Mouse (Mus musculus): Measurements from ENCODE around the gene Snrpe. TPM values are rescaled to one million over a fixed set of nuclear protein-coding genes. Genes with fewer than 3 reads are reported as not detected.

Snrpe gene
- polyA plus RNA-seq, 1 experiment from 2014 or later: 489 TPM

DNA sequence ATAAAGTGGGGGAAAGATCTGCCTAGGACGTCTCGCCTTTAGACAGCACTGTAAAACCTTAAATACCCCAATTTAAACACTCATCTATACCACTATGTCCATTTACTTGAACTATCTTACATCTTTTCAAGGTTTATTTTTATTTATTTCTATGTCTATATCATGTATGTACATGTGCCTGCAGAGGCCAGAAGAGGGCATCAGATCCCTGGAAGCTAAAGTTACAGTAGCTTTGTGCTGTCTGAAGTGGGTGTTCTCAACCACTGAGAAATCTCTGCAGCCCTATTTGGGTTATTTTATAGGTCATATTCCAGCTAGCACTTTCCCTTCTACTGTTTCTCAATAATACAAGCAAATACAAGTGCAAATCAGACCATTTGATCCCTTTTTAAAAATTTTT lies 22.1 kb upstream of the Snrpe start:
- Histone ChIP-seq H3K4me2 (no peak overlapping the region), H3K9ac (ENCODE audit: low read depth, low read length) (no peak overlapping the region), H3K9me3 (replicated peaks; ENCODE audit: control insufficient read depth, low read length) (no peaks in the 10 kb centered on the region), H3K4me3 (ENCODE audit: low read depth, low read length) (no peak overlapping the region), H3K27me3 (ENCODE audit: control insufficient read depth, insufficient read depth, low read length) (no peaks in the 10 kb centered on the region), H3K27ac (ENCODE audit: low read depth, low read length) (no peak overlapping the region), H3K36me3 (ENCODE audit: control insufficient read depth, insufficient read depth, low read length) (peaks cover 61% of the 10 kb centered on the region), H3K4me1 (ENCODE audit: control insufficient read depth, insufficient read depth, low read length) (no peaks in the 10 kb centered on the region)
- no peak for ATAC-seq (replicated peaks; ENCODE audit: insufficient number of reproducible peaks, low FRiP score, low TSS enrichment)
- WGBS (ENCODE audit: insufficient replicate concordance): 95% methylated on average over 2 of the region's 2 CpGs

GRCm38 (mm10) chr1:133625052-133625451 lies 15.0 kb upstream of the Snrpe start:
- no peak overlapping the region for H3K4me2 ChIP-seq
- no peaks in the 10 kb centered on the region for H3K27me3 ChIP-seq (ENCODE audit: control insufficient read depth, insufficient read depth, low read length)
- H3K4me1 ChIP-seq (ENCODE audit: control insufficient read depth, insufficient read depth, low read length): no peaks in the 10 kb centered on the region
- no peak overlapping the region for H3K9ac ChIP-seq (ENCODE audit: low read depth, low read length)
- peaks cover 56% of the 10 kb centered on the region for H3K36me3 ChIP-seq (ENCODE audit: control insufficient read depth, insufficient read depth, low read length)
- 77% methylated on average over 2 of the region's 2 CpGs for WGBS (ENCODE audit: insufficient replicate concordance)
- ATAC-seq (replicated peaks; ENCODE audit: insufficient number of reproducible peaks, low FRiP score, low TSS enrichment): no peak
- H3K4me3 ChIP-seq (ENCODE audit: low read depth, low read length): no peak overlapping the region
- no peaks in the 10 kb centered on the region for H3K9me3 ChIP-seq (replicated peaks; ENCODE audit: control insufficient read depth, low read length)
- H3K27ac ChIP-seq (ENCODE audit: low read depth, low read length): no peak overlapping the region

DNA sequence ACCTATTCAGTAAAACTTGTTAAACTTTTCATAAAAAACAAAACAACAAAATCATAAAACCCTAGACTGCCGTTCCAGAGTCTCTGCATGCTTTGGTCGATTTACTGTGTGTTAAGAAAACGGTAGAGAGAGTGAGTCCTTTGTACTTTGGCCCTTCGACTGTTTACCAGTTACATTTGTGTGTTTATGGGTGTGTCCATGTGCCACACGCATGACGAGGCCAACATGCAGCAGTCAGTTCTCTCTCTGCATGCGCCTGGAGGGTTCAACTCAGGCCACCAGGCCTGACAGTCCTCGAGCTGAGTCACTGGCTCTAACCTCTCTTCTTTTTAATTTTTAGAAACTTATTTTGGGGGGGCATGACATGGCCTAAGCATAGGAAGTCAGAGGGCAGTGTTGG lies 8.2 kb upstream of the Snrpe start:
- 78% methylated on average over 8 of the region's 8 CpGs for WGBS (ENCODE audit: insufficient replicate concordance)
- no peaks in the 10 kb centered on the region for H3K27me3 ChIP-seq (ENCODE audit: control insufficient read depth, insufficient read depth, low read length)
- no peak overlapping the region for H3K27ac ChIP-seq (ENCODE audit: low read depth, low read length)
- no peak overlapping the region for H3K4me3 ChIP-seq (ENCODE audit: low read depth, low read length)
- no peak overlapping the region for H3K9ac ChIP-seq (ENCODE audit: low read depth, low read length)
- no peak overlapping the region for H3K4me2 ChIP-seq
- peaks cover 21% of the 10 kb centered on the region for H3K36me3 ChIP-seq (ENCODE audit: control insufficient read depth, insufficient read depth, low read length)
- no peak for ATAC-seq (replicated peaks; ENCODE audit: insufficient number of reproducible peaks, low FRiP score, low TSS enrichment)
- no peaks in the 10 kb centered on the region for H3K9me3 ChIP-seq (replicated peaks; ENCODE audit: control insufficient read depth, low read length)
- no peaks in the 10 kb centered on the region for H3K4me1 ChIP-seq (ENCODE audit: control insufficient read depth, insufficient read depth, low read length)

GRCm38 (mm10) chr1:133617908-133618307 lies 7.8 kb upstream of the Snrpe start:
- Histone ChIP-seq H3K27me3 (ENCODE audit: control insufficient read depth, insufficient read depth, low read length) (no peaks in the 10 kb centered on the region), H3K9me3 (replicated peaks; ENCODE audit: control insufficient read depth, low read length) (no peaks in the 10 kb centered on the region), H3K4me3 (ENCODE audit: low read depth, low read length) (no peak overlapping the region), H3K9ac (ENCODE audit: low read depth, low read length) (no peak overlapping the region), H3K36me3 (ENCODE audit: control insufficient read depth, insufficient read depth, low read length) (peaks cover 17% of the 10 kb centered on the region), H3K27ac (ENCODE audit: low read depth, low read length) (no peak overlapping the region), H3K4me2 (no peak overlapping the region), H3K4me1 (ENCODE audit: control insufficient read depth, insufficient read depth, low read length) (no peaks in the 10 kb centered on the region)
- ATAC-seq (replicated peaks; ENCODE audit: insufficient number of reproducible peaks, low FRiP score, low TSS enrichment): no peak
- WGBS (ENCODE audit: insufficient replicate concordance): 40% methylated on average over 2 of the region's 2 CpGs

DNA sequence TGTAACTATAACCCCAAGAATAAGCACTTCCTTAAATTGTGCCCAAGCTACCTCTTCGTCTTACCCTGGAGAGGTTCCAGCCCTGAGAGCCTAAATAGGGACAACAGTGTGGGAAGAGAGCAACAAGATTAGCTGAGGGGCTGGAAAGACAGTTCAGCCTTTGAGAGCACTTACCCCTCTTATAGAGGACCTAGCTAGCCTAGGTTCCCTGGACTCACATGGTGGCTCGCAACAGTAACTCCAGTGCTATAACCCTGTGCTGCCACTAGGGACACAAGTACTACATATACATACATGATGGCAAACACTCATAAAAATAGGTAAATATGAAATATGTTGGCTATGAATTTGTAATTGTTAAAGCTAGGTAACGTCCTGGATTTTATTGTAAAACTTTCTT lies 3.7 kb upstream of the Snrpe start:
- Histone ChIP-seq H3K27ac (ENCODE audit: low read depth, low read length) (no peak overlapping the region), H3K9ac (ENCODE audit: low read depth, low read length) (no peak overlapping the region), H3K36me3 (ENCODE audit: control insufficient read depth, insufficient read depth, low read length) (0 out of 2 replicates have a peak, but pooled peaks cover 2% of the 10 kb centered on the region), H3K9me3 (replicated peaks; ENCODE audit: control insufficient read depth, low read length) (no peaks in the 10 kb centered on the region), H3K4me1 (ENCODE audit: control insufficient read depth, insufficient read depth, low read length) (no peaks in the 10 kb centered on the region), H3K27me3 (ENCODE audit: control insufficient read depth, insufficient read depth, low read length) (no peaks in the 10 kb centered on the region), H3K4me2 (no peak overlapping the region), H3K4me3 (ENCODE audit: low read depth, low read length) (no peak overlapping the region)
- 68% methylated on average over 3 of the region's 3 CpGs for WGBS (ENCODE audit: insufficient replicate concordance)
- ATAC-seq (replicated peaks; ENCODE audit: insufficient number of reproducible peaks, low FRiP score, low TSS enrichment): no peak

DNA sequence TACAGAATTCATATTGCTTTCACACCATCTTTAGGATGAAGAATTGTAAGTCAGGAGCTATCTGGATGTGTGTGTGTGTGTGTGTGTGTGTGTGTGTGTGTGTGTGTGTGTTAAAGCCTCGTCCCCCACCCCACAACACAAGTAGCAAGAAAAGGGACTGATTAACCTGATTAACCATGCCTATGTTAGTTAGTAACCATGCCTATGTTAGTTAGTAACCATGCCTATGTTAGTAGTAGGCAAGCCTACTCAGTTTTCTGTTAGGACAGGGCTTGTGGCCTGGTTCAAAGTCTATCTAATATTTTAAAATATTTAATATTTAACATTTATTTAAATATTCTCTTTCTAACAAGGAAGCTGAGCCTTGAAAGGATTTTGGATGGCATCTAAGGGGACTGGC lies 1.3 kb upstream of the Snrpe start:
- H3K4me2 ChIP-seq: no peak overlapping the region
- H3K27me3 ChIP-seq (ENCODE audit: control insufficient read depth, insufficient read depth, low read length): no peaks in the 10 kb centered on the region
- no peak overlapping the region for H3K27ac ChIP-seq (ENCODE audit: low read depth, low read length)
- no peak overlapping the region for H3K4me3 ChIP-seq (ENCODE audit: low read depth, low read length)
- 83% methylated on average over 1 of the region's 1 CpGs for WGBS (ENCODE audit: insufficient replicate concordance)
- no peaks in the 10 kb centered on the region for H3K9me3 ChIP-seq (replicated peaks; ENCODE audit: control insufficient read depth, low read length)
- ATAC-seq (replicated peaks; ENCODE audit: insufficient number of reproducible peaks, low FRiP score, low TSS enrichment): no peak
- no peak overlapping the region for H3K9ac ChIP-seq (ENCODE audit: low read depth, low read length)
- no peaks in the 10 kb centered on the region for H3K4me1 ChIP-seq (ENCODE audit: control insufficient read depth, insufficient read depth, low read length)
- H3K36me3 ChIP-seq (ENCODE audit: control insufficient read depth, insufficient read depth, low read length): peaks cover 15% of the 10 kb centered on the region; the same call in 1 of the 2 replicates

GRCm38 (mm10) chr1:133610601-133611000 lies 510 bp upstream of the Snrpe start:
- WGBS (ENCODE audit: insufficient replicate concordance): 47% methylated on average over 6 of the region's 6 CpGs
- Histone ChIP-seq H3K36me3 (ENCODE audit: control insufficient read depth, insufficient read depth, low read length) (peaks cover 20% of the 10 kb centered on the region; the same call in 1 of the 2 replicates), H3K9ac (ENCODE audit: low read depth, low read length) (peak overlapping the region; percentile 52; the same call in 1 of the 2 replicates), H3K27me3 (ENCODE audit: control insufficient read depth, insufficient read depth, low read length) (no peaks in the 10 kb centered on the region), H3K4me1 (ENCODE audit: control insufficient read depth, insufficient read depth, low read length) (no peaks in the 10 kb centered on the region), H3K27ac (ENCODE audit: low read depth, low read length) (no peak overlapping the region), H3K4me2 (peak overlapping the region; percentile 39), H3K4me3 (ENCODE audit: low read depth, low read length) (0 out of 2 replicates have a peak overlapping the region, but pooled peaks have one; percentile 12), H3K9me3 (replicated peaks; ENCODE audit: control insufficient read depth, low read length) (no peaks in the 10 kb centered on the region)
- no peak; the same call in 1 of the 2 replicates for ATAC-seq (replicated peaks; ENCODE audit: insufficient number of reproducible peaks, low FRiP score, low TSS enrichment)

GRCm38 (mm10) chr1:133603174-133603573 lies 6.9 kb downstream of the Snrpe start:
- H3K4me1 ChIP-seq (ENCODE audit: control insufficient read depth, insufficient read depth, low read length): no peaks in the 10 kb centered on the region
- H3K9me3 ChIP-seq (replicated peaks; ENCODE audit: control insufficient read depth, low read length): no peaks in the 10 kb centered on the region
- H3K4me2 ChIP-seq: no peak overlapping the region
- H3K36me3 ChIP-seq (ENCODE audit: control insufficient read depth, insufficient read depth, low read length): peaks cover 30% of the 10 kb centered on the region
- no peak overlapping the region for H3K9ac ChIP-seq (ENCODE audit: low read depth, low read length)
- no peak overlapping the region for H3K27ac ChIP-seq (ENCODE audit: low read depth, low read length)
- 82% methylated on average over 4 of the region's 4 CpGs for WGBS (ENCODE audit: insufficient replicate concordance)
- peak; percentile 72 for ATAC-seq (replicated peaks; ENCODE audit: insufficient number of reproducible peaks, low FRiP score, low TSS enrichment)
- H3K4me3 ChIP-seq (ENCODE audit: low read depth, low read length): no peak overlapping the region
- no peaks in the 10 kb centered on the region for H3K27me3 ChIP-seq (ENCODE audit: control insufficient read depth, insufficient read depth, low read length)

- H3K4me1 ChIP-seq (ENCODE audit: control insufficient read depth, insufficient read depth, low read length): no peaks in the 10 kb centered on the region
- no peak overlapping the region for H3K27ac ChIP-seq (ENCODE audit: low read depth, low read length)
- no peak overlapping the region for H3K4me2 ChIP-seq
- no peak overlapping the region for H3K9ac ChIP-seq (ENCODE audit: low read depth, low read length)
- H3K4me3 ChIP-seq (ENCODE audit: low read depth, low read length): no peak overlapping the region
- ATAC-seq (replicated peaks; ENCODE audit: insufficient number of reproducible peaks, low FRiP score, low TSS enrichment): no peak
- no peaks in the 10 kb centered on the region for H3K9me3 ChIP-seq (replicated peaks; ENCODE audit: control insufficient read depth, low read length)
- 25% methylated on average over 4 of the region's 4 CpGs for WGBS (ENCODE audit: insufficient replicate concordance)
- H3K36me3 ChIP-seq (ENCODE audit: control insufficient read depth, insufficient read depth, low read length): no peaks in the 10 kb centered on the region
- H3K27me3 ChIP-seq (ENCODE audit: control insufficient read depth, insufficient read depth, low read length): no peaks in the 10 kb centered on the region
These were observed 13.6 kb downstream of the Snrpe start for GRCm38 (mm10) chr1:133596298-133597007.
